Mouse (Mus musculus): ENCODE measurements at regions not wholly inside any gene's neighbourhood (a gene's known extent, or its start where the extent isn't known, plus 50 kb on each side); places are given as distances from the start of the nearest gene placed in this dataset.
A peak's percentile ranks its signal among the peaks of the same experiment; 100 is the strongest.

DNA sequence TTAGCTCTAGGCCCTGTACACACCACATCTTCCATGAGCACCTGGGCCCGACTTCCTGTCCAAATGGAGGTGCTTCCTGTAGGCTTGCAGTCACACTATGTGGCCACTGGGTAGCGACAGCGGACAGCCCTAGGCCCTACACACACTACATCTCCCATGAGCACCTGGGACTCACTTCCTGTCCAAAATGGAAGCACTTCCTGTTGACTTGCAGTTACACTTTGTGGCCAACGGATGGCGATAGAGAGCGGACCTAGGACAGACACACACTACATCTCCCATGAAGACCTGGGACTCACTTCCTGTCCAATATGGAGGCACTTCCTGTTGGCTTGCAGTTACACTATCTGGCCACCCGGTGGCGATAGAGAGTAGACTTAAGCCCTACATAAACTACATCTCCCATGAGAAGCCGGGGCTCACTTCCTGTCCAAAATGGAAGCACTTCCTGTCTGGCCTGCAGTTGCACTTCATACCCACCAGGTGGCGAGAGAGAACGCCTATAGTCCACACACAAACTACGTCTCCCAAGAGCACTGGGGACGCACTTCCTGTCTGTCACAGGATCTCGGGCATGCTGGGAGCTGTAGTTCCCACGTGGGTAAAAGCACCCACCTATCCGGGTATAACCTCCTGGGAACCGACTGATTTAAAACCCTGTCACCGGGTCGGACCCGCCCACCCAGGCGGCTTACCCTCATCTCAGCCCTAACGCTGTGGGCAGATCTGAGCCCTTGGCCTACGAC, 96.1 kb upstream of the Rab39b start:
- Histone ChIP-seq H3K4me1 (ENCODE audit: control insufficient read depth, insufficient read depth) (no peaks in the 10 kb centered on the region), H3K4me3 (ENCODE audit: low read depth, low read length) (peak overlapping the region; percentile 32), H3K9ac (replicated peaks; ENCODE audit: low read depth, low read length) (no peak overlapping the region), H3K36me3 (replicated peaks; ENCODE audit: control insufficient read depth, insufficient read depth, low read length) (no peaks in the 10 kb centered on the region), H3K27ac (ENCODE audit: low read depth) (no peak overlapping the region), H3K4me2 (ENCODE audit: low read depth, low read length) (peak overlapping the region; percentile 58), H3K9me3 (replicated peaks; ENCODE audit: control insufficient read depth, low read length) (peaks cover under 1% of the 10 kb centered on the region; the same call in 1 of the 2 replicates), H3K27me3 (ENCODE audit: control insufficient read depth, insufficient read depth, low read length) (no peaks in the 10 kb centered on the region)
- ATAC-seq (ENCODE audit: insufficient read depth, low read depth) (peak; percentile 93), DNase-seq (ENCODE audit: low spot score) (peak; percentile 92)
- no peak for TF ChIP-seq EP300 (IDR thresholded peaks at IDR 0.05; ENCODE audit: low read depth)
- peak; percentile 71 for TF ChIP-seq CTCF (IDR thresholded peaks at IDR 0.05; ENCODE audit: low read depth)
- WGBS, result 9% methylated on average over 23 of the region's 23 CpGs

- H3K36me3 ChIP-seq (replicated peaks; ENCODE audit: control insufficient read depth, insufficient read depth, low read length), result no peaks in the 10 kb centered on the region
- no peaks in the 10 kb centered on the region for H3K27me3 ChIP-seq (ENCODE audit: control insufficient read depth, insufficient read depth, low read length)
- no peak for TF ChIP-seq CTCF (IDR thresholded peaks at IDR 0.05; ENCODE audit: low read depth)
- TF ChIP-seq EP300 (IDR thresholded peaks at IDR 0.05; ENCODE audit: low read depth), result no peak
- no peak for DNase-seq (ENCODE audit: low spot score)
- H3K4me2 ChIP-seq (ENCODE audit: low read depth, low read length), result peak overlapping the region; percentile 58
- H3K27ac ChIP-seq (ENCODE audit: low read depth), result no peak overlapping the region
- H3K4me3 ChIP-seq (ENCODE audit: low read depth, low read length), result peak overlapping the region; percentile 38
- ATAC-seq (ENCODE audit: insufficient read depth, low read depth), result no peak
- H3K9me3 ChIP-seq (replicated peaks; ENCODE audit: control insufficient read depth, low read length), result peaks cover 6% of the 10 kb centered on the region; the same call in 1 of the 2 replicates
- H3K9ac ChIP-seq (replicated peaks; ENCODE audit: low read depth, low read length), result peak overlapping the region; percentile 52
- WGBS, result 54% methylated on average over 13 of the region's 13 CpGs
- no peaks in the 10 kb centered on the region for H3K4me1 ChIP-seq (ENCODE audit: control insufficient read depth, insufficient read depth)
Observed at GRCm38 (mm10) chrX:75673586-75673919, 95.5 kb upstream of the Rab39b start.

DNA sequence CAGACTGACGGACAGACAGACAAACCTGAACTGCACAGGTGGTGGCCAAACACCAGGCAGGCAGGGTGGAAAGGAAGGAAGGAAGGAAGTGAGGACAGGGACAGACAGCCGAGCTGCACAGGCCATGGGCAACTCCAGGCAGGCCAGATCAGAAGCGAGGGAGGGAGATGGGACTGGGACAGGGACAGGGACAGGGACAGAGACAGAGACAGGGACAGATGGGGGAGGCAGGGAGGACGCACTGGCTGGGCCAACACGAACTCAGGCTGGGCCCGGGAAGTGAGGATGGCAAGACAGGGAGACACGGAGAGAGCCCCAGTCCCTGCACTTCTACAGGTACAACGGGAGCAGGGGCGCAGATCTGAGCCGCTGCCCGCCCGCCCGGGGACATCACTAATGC, 94.9 kb upstream of the Rab39b start:
- Histone ChIP-seq H3K4me1 (ENCODE audit: control insufficient read depth, insufficient read depth) (no peaks in the 10 kb centered on the region), H3K4me2 (ENCODE audit: low read depth, low read length) (peak overlapping the region; percentile 58), H3K4me3 (ENCODE audit: low read depth, low read length) (peak overlapping the region; percentile 38), H3K27ac (ENCODE audit: low read depth) (no peak overlapping the region), H3K36me3 (replicated peaks; ENCODE audit: control insufficient read depth, insufficient read depth, low read length) (no peaks in the 10 kb centered on the region), H3K9ac (replicated peaks; ENCODE audit: low read depth, low read length) (peak overlapping the region; percentile 52), H3K27me3 (ENCODE audit: control insufficient read depth, insufficient read depth, low read length) (no peaks in the 10 kb centered on the region), H3K9me3 (replicated peaks; ENCODE audit: control insufficient read depth, low read length) (peaks cover 8% of the 10 kb centered on the region; the same call in 1 of the 2 replicates)
- DNase-seq (ENCODE audit: low spot score) (no peak), ATAC-seq (ENCODE audit: insufficient read depth, low read depth) (no peak)
- no peak for TF ChIP-seq EP300 (IDR thresholded peaks at IDR 0.05; ENCODE audit: low read depth)
- no peak for TF ChIP-seq CTCF (IDR thresholded peaks at IDR 0.05; ENCODE audit: low read depth)
- WGBS, result 75% methylated on average over 13 of the region's 13 CpGs

- WGBS, result 89% methylated on average over 4 of the region's 4 CpGs
- ATAC-seq (ENCODE audit: insufficient read depth, low read depth), result no peak
- no peak overlapping the region for H3K4me3 ChIP-seq (ENCODE audit: low read depth, low read length)
Observed at GRCm38 (mm10) chrX:75667636-75668035, 89.6 kb upstream of the Rab39b start.

DNA sequence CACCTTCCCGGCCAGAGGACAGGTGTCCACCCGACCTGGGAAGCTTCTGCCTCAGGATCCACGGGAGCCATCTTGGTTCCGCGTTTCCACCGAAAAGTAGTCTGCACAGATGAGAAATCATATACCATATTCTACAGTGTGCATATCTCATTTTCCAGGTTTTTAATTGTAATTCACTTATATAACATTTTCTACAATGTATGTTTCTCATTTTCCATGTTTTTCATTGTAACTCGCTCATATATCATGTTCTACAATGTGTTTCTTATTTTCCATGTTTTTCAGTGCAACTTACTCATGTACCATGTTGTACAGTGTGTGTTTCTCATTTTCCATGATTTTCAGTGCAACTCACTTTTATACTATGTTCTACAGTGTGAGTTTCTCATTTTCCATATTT, 65.4 kb upstream of the Rab39b start:
- DNase-seq (ENCODE audit: low spot score) (no peak), ATAC-seq (ENCODE audit: insufficient read depth, low read depth) (no peak)
- Histone ChIP-seq H3K27me3 (ENCODE audit: control insufficient read depth, insufficient read depth, low read length) (no peaks in the 10 kb centered on the region), H3K4me3 (ENCODE audit: low read depth, low read length) (no peak overlapping the region), H3K9me3 (replicated peaks; ENCODE audit: control insufficient read depth, low read length) (no peaks in the 10 kb centered on the region), H3K4me1 (ENCODE audit: control insufficient read depth, insufficient read depth) (no peaks in the 10 kb centered on the region), H3K27ac (ENCODE audit: low read depth) (no peak overlapping the region), H3K9ac (replicated peaks; ENCODE audit: low read depth, low read length) (no peak overlapping the region), H3K36me3 (replicated peaks; ENCODE audit: control insufficient read depth, insufficient read depth, low read length) (no peaks in the 10 kb centered on the region), H3K4me2 (ENCODE audit: low read depth, low read length) (no peak overlapping the region)
- TF ChIP-seq EP300 (IDR thresholded peaks at IDR 0.05; ENCODE audit: low read depth) (no peak), CTCF (IDR thresholded peaks at IDR 0.05; ENCODE audit: low read depth) (no peak)
- 86% methylated on average over 7 of the region's 7 CpGs for WGBS

More at GRCm38 (mm10) chrX:75667636-75668035, 89.6 kb upstream of the Rab39b start:
- H3K27ac ChIP-seq (ENCODE audit: low read depth), result no peak overlapping the region
- H3K4me1 ChIP-seq (ENCODE audit: control insufficient read depth, insufficient read depth), result no peaks in the 10 kb centered on the region
- H3K27me3 ChIP-seq (ENCODE audit: control insufficient read depth, insufficient read depth, low read length), result no peaks in the 10 kb centered on the region
- H3K9ac ChIP-seq (replicated peaks; ENCODE audit: low read depth, low read length), result no peak overlapping the region
- peaks cover 8% of the 10 kb centered on the region; the same call in 1 of the 2 replicates for H3K9me3 ChIP-seq (replicated peaks; ENCODE audit: control insufficient read depth, low read length)
- H3K36me3 ChIP-seq (replicated peaks; ENCODE audit: control insufficient read depth, insufficient read depth, low read length), result no peaks in the 10 kb centered on the region
- DNase-seq (ENCODE audit: low spot score), result no peak
- TF ChIP-seq CTCF (IDR thresholded peaks at IDR 0.05; ENCODE audit: low read depth) (no peak), EP300 (IDR thresholded peaks at IDR 0.05; ENCODE audit: low read depth) (no peak)
- no peak overlapping the region for H3K4me2 ChIP-seq (ENCODE audit: low read depth, low read length)

Data from heart, postnatal 0 days (tissue).